In genomic region chr5:139908243-139908810, GRCm38 (mm10) we compare ENCODE assay signal across 8 mouse cellular contexts. TPM values are rescaled to one million over a fixed set of nuclear protein-coding genes. Genes with fewer than 3 reads are reported as not detected.
DNase-seq lines count a peak whose midpoint lies in the region; ATAC-seq lines count a peak whose summit lies in the region.

No protein-coding gene starts in this region.

- peak overlapping the region; percentile 99 for H3K4me2 ChIP-seq in heart, embryonic 11.5 days
- H3K4me2 ChIP-seq in forebrain, embryonic 13.5 days = peak overlapping the region; percentile 98
- H3K4me2 ChIP-seq in midbrain, embryonic 14.5 days (ENCODE audit: low read length) = peak overlapping the region; percentile 95

- peaks cover 93% of the 10 kb centered on the region for H3K27me3 ChIP-seq in heart, embryonic 11.5 days (ENCODE audit: control insufficient read depth, insufficient read depth, low read length)
- H3K27me3 ChIP-seq in forebrain, embryonic 13.5 days = peaks cover 90% of the 10 kb centered on the region
- peaks cover 60% of the 10 kb centered on the region for H3K27me3 ChIP-seq in midbrain, embryonic 14.5 days (ENCODE audit: control insufficient read depth, insufficient read depth, low read length)

- H3K4me1 ChIP-seq in heart, embryonic 11.5 days (ENCODE audit: control insufficient read depth, insufficient read depth, low read length) = peaks cover 29% of the 10 kb centered on the region
- H3K4me1 ChIP-seq in forebrain, embryonic 13.5 days = peaks cover 62% of the 10 kb centered on the region
- peaks cover 30% of the 10 kb centered on the region; the same call in 1 of the 2 replicates for H3K4me1 ChIP-seq in midbrain, embryonic 14.5 days (ENCODE audit: control insufficient read depth, insufficient read depth, low read length)

- no peak overlapping the region for H3K27ac ChIP-seq in heart, embryonic 11.5 days (ENCODE audit: low read depth, low read length)
- no peak overlapping the region; the same call in 1 of the 2 replicates for H3K27ac ChIP-seq in forebrain, embryonic 13.5 days
- H3K27ac ChIP-seq in midbrain, embryonic 14.5 days (replicated peaks; ENCODE audit: low read depth, low read length) = 0 out of 2 replicates have a peak overlapping the region, but pooled peaks have one; percentile 26

- under 1% methylated on average over 50 of the region's 78 CpGs for WGBS in heart, embryonic 11.5 days (ENCODE audit: insufficient replicate concordance)
- WGBS in forebrain, embryonic 13.5 days = under 1% methylated on average over 70 of the region's 78 CpGs
- WGBS in midbrain, embryonic 14.5 days = under 1% methylated on average over 65 of the region's 78 CpGs

- ATAC-seq in heart, embryonic 11.5 days (replicated peaks; ENCODE audit: insufficient number of reproducible peaks, low FRiP score, low TSS enrichment) = no peak
- ATAC-seq in forebrain, embryonic 13.5 days = peak; percentile 16; the same call in 1 of the 2 replicates
- ATAC-seq in midbrain, embryonic 14.5 days (ENCODE audit: low FRiP score, low TSS enrichment) = peak; percentile 41; the same call in 1 of the 2 replicates

- H3K9me3 ChIP-seq in heart, embryonic 11.5 days (replicated peaks; ENCODE audit: control insufficient read depth, low read length) = no peaks in the 10 kb centered on the region
- no peaks in the 10 kb centered on the region for H3K9me3 ChIP-seq in forebrain, embryonic 13.5 days (replicated peaks)
- no peaks in the 10 kb centered on the region for H3K9me3 ChIP-seq in midbrain, embryonic 14.5 days (ENCODE audit: control insufficient read depth, low read length)

- H3K9ac ChIP-seq in heart, embryonic 11.5 days (ENCODE audit: low read depth, low read length) = peak overlapping the region; percentile 58; the same call in 1 of the 2 replicates
- H3K9ac ChIP-seq in forebrain, embryonic 13.5 days = peak overlapping the region; percentile 77
- peak overlapping the region; percentile 70 for H3K9ac ChIP-seq in midbrain, embryonic 14.5 days (replicated peaks; ENCODE audit: low read length)

- H3K4me3 ChIP-seq in heart, embryonic 11.5 days (ENCODE audit: low read depth, low read length) = peak overlapping the region; percentile 65
- H3K4me3 ChIP-seq in forebrain, embryonic 13.5 days = peak overlapping the region; percentile 63
- H3K4me3 ChIP-seq in midbrain, embryonic 14.5 days (replicated peaks; ENCODE audit: low read depth, low read length) = peak overlapping the region; percentile 59

- no peak for DNase-seq in heart, adult 9 months (ENCODE audit: low spot score in 2 of 2)
- peak; percentile 33 for DNase-seq in R1 (ENCODE audit: low read depth, low spot score)
- peak; percentile 64 for DNase-seq in kidney, postnatal 10 days
- peak; percentile 72 for DNase-seq in midbrain, embryonic 14.5 days
- no peak for DNase-seq in layer of hippocampus, adult 8-10 months (ENCODE audit: low spot score in 2 of 2)
- no peak for DNase-seq in ovary, postnatal 36 days (ENCODE audit: low spot score)

- H3K36me3 ChIP-seq in heart, embryonic 11.5 days (ENCODE audit: control insufficient read depth, insufficient read depth, low read length) = no peaks in the 10 kb centered on the region
- no peaks in the 10 kb centered on the region for H3K36me3 ChIP-seq in forebrain, embryonic 13.5 days (ENCODE audit: poor library complexity, severe bottlenecking)
- no peaks in the 10 kb centered on the region for H3K36me3 ChIP-seq in midbrain, embryonic 14.5 days (ENCODE audit: control insufficient read depth, insufficient read depth, low read length)

RNA-seq across cellular contexts. Expression of gene Elfn1, which starts 0.6 kb away (rescaled TPM):
- polyA plus RNA-seq in heart, embryonic 11.5 days (2014; fragmentation: Nextera tagmentation; extraction: Ambion mirVana) = 0.13 TPM in 1 of 2 replicates, not detected in the other
- 0.44 and 1.1 TPM in 2 replicates for polyA plus RNA-seq in forebrain, embryonic 13.5 days (2015; fragmentation: Nextera tagmentation; extraction: Ambion mirVana)
- polyA plus RNA-seq in midbrain, embryonic 14.5 days (2014; fragmentation: Nextera tagmentation; extraction: Ambion mirVana) = 3.0 and 3.9 TPM in 2 replicates
- 10 to 100 TPM; 27.6 to 34.4 (median 30.4) TPM for total RNA-seq in layer of hippocampus, adult 8-10 months (2022)

Comparison
In these comparisons a context has a peak if more than half of its experiments do, and no peak if none do; other contexts are left out.
1. DNase-seq: peak in R1 (single experiment), kidney, postnatal 10 days (single experiment) and midbrain, embryonic 14.5 days (single experiment); none in heart, adult 9 months (0 of 2), layer of hippocampus, adult 8-10 months (0 of 2) and ovary, postnatal 36 days (single experiment).
2. Peak in every context shown above with its lines, with median percentiles within 50 percentile points of each other: H3K4me2 ChIP-seq, H3K4me3 ChIP-seq and H3K9ac ChIP-seq.